Mouse (Mus musculus): ENCODE results near the gene Arhgef26. TPM values are rescaled to one million over a fixed set of nuclear protein-coding genes. Genes with fewer than 3 reads are reported as not detected.

The Arhgef26 gene
- total and polyA plus RNA-seq, 3 experiments: 0.08 TPM; not detected in 2

GRCm38 (mm10) chr3:62340154-62340760, 2.1 kb downstream of the Arhgef26 start:
- H3K27ac ChIP-seq (ENCODE audit: control insufficient read depth, low read depth, low read length): no peak overlapping the region
- DNase-seq (ENCODE audit: low read depth, low spot score): no peak
- no peaks in the 10 kb centered on the region for H3K4me1 ChIP-seq (ENCODE audit: control insufficient read depth in 1 of 2, insufficient read depth in 2 of 2, low read length in 2 of 2)
- no peaks in the 10 kb centered on the region for H3K36me3 ChIP-seq (ENCODE audit: control insufficient read depth in 1 of 2, insufficient read depth in 2 of 2, low read length in 2 of 2)
- TF ChIP-seq SIN3A (IDR thresholded peaks at IDR 0.05; ENCODE audit: low read length) (no peak), MAFK (IDR thresholded peaks at IDR 0.05; ENCODE audit: borderline replicate concordance, low read depth, low read length) (no peak), MYB (IDR thresholded peaks at IDR 0.05; ENCODE audit: low read depth, low read length) (no peak), MAZ (IDR thresholded peaks at IDR 0.05; ENCODE audit: low read depth, low read length) (no peak)
- H3K9me3 ChIP-seq (replicated peaks; ENCODE audit: insufficient read depth, low read length): no peaks in the 10 kb centered on the region
- H3K9ac ChIP-seq (ENCODE audit: control insufficient read depth, low read depth, low read length, poor library complexity, severe bottlenecking): no peak overlapping the region
- H3K4me3 ChIP-seq (ENCODE audit: control insufficient read depth in 1 of 2, insufficient read depth in 1 of 2, low read depth in 2 of 2, low read length in 2 of 2): no peak overlapping the region
- no peaks in the 10 kb centered on the region for H3K27me3 ChIP-seq (ENCODE audit: control insufficient read depth in 1 of 2, insufficient read depth in 2 of 2, low read length in 2 of 2)
- H3K79me2 ChIP-seq (ENCODE audit: control insufficient read depth, insufficient read depth, low read length, poor library complexity): no peaks in the 10 kb centered on the region

DNA sequence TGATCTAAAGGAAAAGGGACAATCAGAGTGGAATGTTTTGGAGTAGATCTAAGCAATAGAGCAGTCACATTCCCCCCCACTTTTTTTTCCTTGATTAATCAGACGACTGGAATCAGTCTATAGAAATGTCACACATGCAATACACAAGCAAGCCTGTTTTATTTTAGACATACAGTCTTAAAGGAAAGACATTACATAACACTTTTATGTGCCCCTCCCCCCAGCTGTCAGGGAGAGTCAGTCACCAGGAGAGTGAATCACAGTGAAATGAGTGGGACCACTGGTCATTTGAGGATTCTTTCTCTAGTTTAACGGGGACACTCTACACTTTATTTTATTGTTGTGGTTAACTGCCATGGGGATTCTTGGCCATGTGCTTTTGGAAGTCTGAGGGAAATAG, 2.7 kb downstream of the Arhgef26 start:
- H3K4me1 ChIP-seq (ENCODE audit: control insufficient read depth in 1 of 2, insufficient read depth in 2 of 2, low read length in 2 of 2): no peaks in the 10 kb centered on the region
- no peaks in the 10 kb centered on the region for H3K9me3 ChIP-seq (replicated peaks; ENCODE audit: insufficient read depth, low read length)
- no peak overlapping the region for H3K4me3 ChIP-seq (ENCODE audit: control insufficient read depth in 1 of 2, insufficient read depth in 1 of 2, low read depth in 2 of 2, low read length in 2 of 2)
- H3K9ac ChIP-seq (ENCODE audit: control insufficient read depth, low read depth, low read length, poor library complexity, severe bottlenecking): no peak overlapping the region
- H3K36me3 ChIP-seq (ENCODE audit: control insufficient read depth in 1 of 2, insufficient read depth in 2 of 2, low read length in 2 of 2): no peaks in the 10 kb centered on the region
- no peak overlapping the region for H3K27ac ChIP-seq (ENCODE audit: control insufficient read depth, low read depth, low read length)
- no peak for DNase-seq (ENCODE audit: low read depth, low spot score)
- TF ChIP-seq ELF1 (IDR thresholded peaks at IDR 0.05; ENCODE audit: low read depth, low read length) (no peak), MAZ (IDR thresholded peaks at IDR 0.05; ENCODE audit: low read depth, low read length) (no peak), TAL1 (IDR thresholded peaks at IDR 0.05; ENCODE audit: low read length) (no peak), RAD21 (IDR thresholded peaks at IDR 0.05; ENCODE audit: low read depth, low read length) (no peak), ZNF384 (IDR thresholded peaks at IDR 0.05; ENCODE audit: low read depth, low read length) (no peak), CTCF (IDR thresholded peaks at IDR 0.05 in 2 of 3, conservative IDR thresholded peaks at IDR 0.05 in 1 of 3; ENCODE audit: control insufficient read depth in 1 of 3, insufficient read depth in 1 of 3, low read depth in 2 of 3, low read length in 3 of 3, poor library complexity in 1 of 3, severe bottlenecking in 1 of 3) (no peak), NRF1 (IDR thresholded peaks at IDR 0.05; ENCODE audit: insufficient read depth, low read depth, low read length, poor library complexity, severe bottlenecking) (no peak), MYB (IDR thresholded peaks at IDR 0.05; ENCODE audit: low read depth, low read length) (no peak), POLR2AphosphoS5 (IDR thresholded peaks at IDR 0.05; ENCODE audit: borderline replicate concordance, low read depth, low read length) (no peak), ZMIZ1 (IDR thresholded peaks at IDR 0.05; ENCODE audit: low read depth, low read length) (no peak), POLR2A (IDR thresholded peaks at IDR 0.05; ENCODE audit: control insufficient read depth in 1 of 2, insufficient read depth in 1 of 2, low read depth in 1 of 2, low read length in 2 of 2, poor library complexity in 1 of 2) (no peak)
- no peaks in the 10 kb centered on the region for H3K27me3 ChIP-seq (ENCODE audit: control insufficient read depth in 1 of 2, insufficient read depth in 2 of 2, low read length in 2 of 2)
- no peaks in the 10 kb centered on the region for H3K79me2 ChIP-seq (ENCODE audit: control insufficient read depth, insufficient read depth, low read length, poor library complexity)
